Mouse (Mus musculus) c-Kit-positive CD71-positive TER-119-positive erythroid progenitor cells, embryonic 14.5 days (primary cell): ENCODE results near the gene Cpa2.

Experiments used
- DNase-seq: peaks from one replicate; pipeline ENCODE4 v3.0.0-alpha.2; 2013; ENCODE audit warnings: low spot score

Cpa2 gene

DNA sequence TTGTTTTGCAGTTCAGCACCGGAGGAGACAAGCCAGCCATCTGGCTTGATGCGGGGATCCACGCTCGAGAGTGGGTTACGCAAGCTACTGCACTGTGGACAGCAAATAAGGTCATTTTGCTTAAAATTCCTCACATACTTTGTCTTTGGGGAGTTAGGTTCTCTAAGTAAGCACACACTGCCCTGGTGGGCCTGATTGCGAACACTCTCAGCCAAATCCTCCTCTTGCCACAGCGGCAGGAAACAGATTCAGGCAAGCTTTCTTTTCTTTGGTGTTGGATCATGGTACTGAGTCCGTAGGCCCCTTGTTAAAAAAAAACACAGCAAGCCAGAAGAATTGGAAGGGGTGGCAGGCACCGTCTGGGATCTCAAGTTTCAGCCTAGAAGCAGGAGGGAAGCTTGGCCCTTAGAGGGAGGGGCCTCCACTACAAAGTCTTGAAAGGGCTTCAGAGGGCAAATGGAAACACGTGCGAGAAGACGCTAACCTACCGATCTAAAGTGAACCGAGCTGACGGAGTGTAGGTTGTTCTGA is 7.9 kb downstream of the Cpa2 start:
- no peak for DNase-seq

DNA sequence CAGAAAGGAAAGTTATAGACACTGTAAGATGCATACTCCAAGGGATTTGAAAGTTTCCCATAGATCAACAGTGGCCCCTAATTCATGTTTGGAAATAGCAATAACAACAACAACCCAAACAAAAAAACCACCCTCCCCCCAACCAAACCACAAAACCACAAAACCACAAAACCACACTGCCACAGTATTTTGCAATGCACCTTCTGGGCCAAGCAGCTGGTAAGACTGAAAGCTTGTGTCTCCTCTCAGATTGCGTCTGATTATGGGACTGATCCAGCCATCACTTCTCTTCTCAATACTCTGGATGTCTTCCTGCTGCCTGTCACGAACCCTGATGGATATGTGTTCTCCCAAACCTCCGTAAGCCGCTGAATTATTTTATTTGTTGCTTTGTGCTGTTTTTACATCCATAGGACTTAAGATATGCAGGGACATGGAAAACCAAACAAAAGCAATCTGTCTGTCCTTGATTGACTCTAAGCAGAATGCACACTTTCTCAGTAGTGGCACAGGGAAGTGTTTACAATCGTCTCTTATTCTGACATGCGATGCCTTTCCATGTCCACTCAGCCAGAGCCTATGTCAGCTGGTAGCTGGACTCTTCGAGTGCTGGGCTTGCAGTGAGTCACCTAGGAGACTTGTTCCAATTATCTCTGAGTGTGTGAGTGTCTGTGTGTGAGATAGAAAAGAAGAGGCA is 9.3 kb downstream of the Cpa2 start:
- DNase-seq = no peak

- DNase-seq = no peak
Observed at GRCm38 (mm10) chr6:30551193-30551515, 9.8 kb downstream of the Cpa2 start.

DNA sequence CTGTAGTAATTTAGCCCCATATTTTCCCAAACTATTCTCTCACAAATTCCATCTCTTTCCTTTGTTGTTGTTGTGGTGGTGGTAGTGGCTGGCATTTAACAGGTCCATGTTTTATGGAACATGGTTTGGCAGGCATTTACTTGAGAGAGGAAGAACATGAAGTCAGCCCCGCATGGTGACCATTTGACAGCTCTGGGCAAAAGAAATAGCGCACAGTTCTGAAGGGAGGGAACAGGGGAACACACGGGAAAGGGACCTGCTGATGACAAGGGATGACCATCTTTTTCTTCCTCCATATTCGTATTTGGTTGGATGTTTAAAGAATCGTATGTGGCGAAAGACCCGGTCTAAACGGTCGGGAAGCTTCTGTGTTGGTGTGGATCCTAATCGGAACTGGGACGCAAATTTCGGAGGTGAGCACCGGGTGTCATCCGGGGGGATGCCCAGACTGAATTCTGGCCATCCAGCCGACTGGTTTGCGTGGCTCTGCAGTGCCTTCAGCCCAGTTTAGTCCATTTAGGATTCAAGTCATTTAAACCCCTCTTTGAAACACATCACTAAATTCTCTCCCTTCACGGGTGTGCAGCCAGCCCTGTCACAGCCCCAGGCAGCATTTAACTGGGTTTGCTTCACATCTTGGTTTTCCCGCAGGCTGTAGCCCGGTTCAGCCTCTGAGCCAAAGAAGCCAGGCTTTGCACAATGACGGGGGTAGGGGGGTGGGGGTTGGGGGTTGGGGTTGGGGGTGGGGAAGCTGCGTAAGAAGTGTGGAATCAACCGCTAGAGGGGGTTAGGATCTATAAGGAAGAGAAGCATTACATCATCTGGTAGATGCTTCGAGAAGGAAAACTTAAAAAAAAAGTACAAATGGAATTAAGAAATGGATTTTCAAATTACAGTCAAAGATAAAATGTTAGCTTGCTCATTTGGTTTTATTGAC is 10.5 kb downstream of the Cpa2 start:
- DNase-seq = no peak

- DNase-seq = no peak
Observed at GRCm38 (mm10) chr6:30552628-30553027, 11.2 kb downstream of the Cpa2 start.

DNA sequence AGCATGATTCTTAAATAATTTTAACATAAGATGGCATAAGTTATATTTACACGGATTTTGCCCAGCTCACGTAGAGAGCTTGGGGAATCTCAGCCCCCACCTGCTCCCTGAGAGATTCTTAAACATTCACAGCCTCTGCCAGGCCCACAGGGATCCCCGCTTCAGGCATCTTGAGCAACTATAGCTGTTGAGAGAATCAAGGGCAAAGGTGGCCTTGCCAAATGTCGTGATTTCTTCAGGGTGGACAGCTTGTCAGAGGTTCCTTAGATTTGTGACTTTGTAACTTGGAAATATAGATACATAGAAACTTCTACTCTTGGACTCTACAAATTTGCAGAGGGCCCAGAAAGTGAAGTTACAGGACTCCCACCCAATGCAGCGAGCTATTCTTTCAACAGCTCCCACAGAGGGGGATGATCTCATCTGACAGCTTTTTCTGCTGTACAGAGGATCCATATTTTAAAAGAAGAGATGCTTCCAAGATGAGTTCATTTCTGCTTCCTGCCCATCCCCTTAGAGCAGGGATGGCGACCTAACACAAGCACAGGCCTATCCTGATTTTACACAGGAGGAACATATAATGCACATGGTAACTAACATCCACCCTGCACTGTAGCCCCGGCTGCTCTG is 12.1 kb downstream of the Cpa2 start:
- no peak for DNase-seq

- DNase-seq = no peak
Observed at GRCm38 (mm10) chr6:30554092-30554491, 12.7 kb downstream of the Cpa2 start.

GRCm38 (mm10) chr6:30554621-30555170 is 13.3 kb downstream of the Cpa2 start:
- no peak for DNase-seq

DNA sequence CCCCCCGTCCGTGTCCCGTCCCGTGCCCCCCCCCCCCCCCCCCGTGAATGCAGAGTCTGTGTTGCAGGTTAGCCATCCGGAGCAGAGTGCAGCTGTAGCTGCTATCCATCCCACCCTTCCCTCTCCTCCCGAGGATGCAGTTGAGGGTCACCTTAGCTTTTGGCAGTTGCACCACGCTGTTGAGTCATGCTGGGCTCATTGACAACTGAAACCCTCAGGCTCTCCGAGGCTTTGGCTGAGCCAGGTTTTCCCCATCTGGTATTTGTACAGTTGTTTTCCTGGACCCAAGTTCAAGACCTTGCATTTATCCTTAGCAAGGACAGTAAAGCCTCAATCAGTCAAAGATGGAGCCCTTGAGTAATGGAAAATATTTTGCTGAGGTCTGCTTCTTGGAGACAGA is 14.7 kb downstream of the Cpa2 start:
- DNase-seq = no peak

GRCm38 (mm10) chr6:30559726-30560125 is 18.3 kb downstream of the Cpa2 start:
- no peak for DNase-seq

DNA sequence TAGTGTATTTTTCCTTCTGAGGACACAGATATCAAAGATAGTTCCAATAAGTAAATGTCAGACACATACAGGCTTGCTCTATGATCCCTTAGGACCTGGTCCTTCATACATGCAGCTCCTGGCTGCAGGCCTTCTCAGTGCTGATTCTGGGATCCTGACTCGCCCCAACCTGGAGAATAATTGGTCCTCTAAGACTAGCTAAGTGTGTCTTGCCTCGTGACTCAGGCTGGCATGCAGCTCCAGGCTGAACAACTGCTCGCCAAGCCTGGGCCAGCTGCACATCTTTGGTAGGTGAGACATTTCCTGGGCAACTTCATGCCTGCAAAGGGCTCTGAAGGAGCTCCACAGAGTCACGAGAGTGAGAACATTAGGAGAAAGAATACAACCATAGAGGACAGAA is 20.8 kb downstream of the Cpa2 start:
- no peak for DNase-seq

DNA sequence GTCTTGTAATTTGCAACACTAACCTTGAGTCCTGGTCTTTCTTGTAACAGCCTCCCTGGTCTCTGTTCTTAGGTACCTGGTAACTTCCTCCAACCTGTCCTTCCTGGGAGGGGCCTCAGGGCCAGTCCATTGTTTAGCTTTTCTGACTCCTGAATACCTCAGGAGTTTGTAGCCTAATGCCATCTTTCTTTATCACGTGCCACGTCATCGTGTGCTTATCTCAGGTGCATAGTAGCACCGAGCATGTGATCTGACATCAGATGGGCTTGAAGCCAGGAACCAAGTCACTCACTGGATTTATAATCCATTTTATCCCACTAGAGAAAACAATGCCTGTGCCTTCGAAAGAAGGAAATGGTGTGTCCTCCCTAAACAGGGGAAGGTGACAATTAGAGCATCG is 22.2 kb downstream of the Cpa2 start:
- no peak for DNase-seq

DNA sequence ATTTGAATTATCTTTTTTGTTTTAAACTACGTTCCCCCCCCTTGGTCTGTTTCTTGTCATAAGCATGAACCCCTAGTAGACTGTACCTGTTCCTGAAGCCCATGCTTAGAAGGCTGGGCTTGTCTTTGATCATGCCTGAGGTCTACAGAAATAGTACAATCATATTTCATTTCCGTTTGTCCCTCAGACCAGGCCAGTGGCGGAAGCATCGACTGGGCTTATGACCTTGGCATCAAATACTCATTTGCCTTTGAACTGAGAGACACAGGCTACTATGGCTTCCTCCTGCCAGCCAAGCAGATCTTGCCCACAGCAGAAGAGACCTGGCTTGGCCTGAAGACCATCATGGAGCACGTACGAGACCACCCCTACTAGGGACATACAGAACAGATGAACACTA is 22.7 kb downstream of the Cpa2 start:
- DNase-seq = no peak

GRCm38 (mm10) chr6:30568069-30568468 is 26.7 kb downstream of the Cpa2 start, which contains the start of gene Cpa4:
TSS of gene Cpa4 (plus strand) at chr6:30568369.
- DNase-seq = no peak

DNA sequence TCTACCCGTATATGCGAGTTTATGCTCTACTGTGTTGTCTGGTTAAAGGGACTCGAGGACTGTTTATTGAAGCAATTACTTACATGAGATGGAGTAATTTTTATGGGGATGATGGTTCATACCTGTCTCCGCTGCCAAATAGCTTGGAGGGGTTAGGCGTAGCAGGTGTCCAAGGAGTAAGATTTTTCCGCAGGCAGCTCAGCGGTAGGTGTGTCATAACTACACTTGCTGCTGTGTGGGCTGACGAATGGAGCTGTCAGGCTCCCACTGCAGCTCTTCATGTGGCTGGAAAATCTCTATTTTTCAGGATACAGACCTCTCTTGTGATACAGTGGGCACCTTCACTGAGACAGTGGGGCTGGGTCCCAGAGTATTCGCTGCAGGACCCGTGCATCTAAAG is 27.9 kb downstream of the Cpa2 start:
- DNase-seq = no peak

DNA sequence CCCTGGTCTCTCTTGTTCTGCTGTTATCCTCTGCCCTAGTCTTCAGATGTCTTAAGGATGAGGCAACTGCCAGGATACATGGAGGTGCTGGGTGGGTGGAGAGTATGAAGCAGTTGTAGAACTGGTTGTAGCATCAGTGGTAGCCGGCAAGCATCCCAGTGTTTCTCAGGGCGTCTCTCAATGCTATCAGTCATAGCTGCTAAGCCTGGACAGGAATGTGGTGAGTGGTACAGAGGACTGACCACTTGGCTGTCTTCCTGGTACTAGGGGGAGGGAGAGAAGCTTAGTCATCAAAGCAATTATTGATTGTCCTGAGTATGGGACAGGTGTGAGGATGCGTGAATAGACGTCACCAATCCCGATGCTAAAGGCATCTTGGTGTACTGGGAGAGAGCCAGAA is 28.6 kb downstream of the Cpa2 start:
- no peak for DNase-seq

GRCm38 (mm10) chr6:30572456-30573311 is 31.3 kb downstream of the Cpa2 start:
- DNase-seq = no peak

GRCm38 (mm10) chr6:30573380-30573779 is 32.0 kb downstream of the Cpa2 start:
- no peak for DNase-seq

DNA sequence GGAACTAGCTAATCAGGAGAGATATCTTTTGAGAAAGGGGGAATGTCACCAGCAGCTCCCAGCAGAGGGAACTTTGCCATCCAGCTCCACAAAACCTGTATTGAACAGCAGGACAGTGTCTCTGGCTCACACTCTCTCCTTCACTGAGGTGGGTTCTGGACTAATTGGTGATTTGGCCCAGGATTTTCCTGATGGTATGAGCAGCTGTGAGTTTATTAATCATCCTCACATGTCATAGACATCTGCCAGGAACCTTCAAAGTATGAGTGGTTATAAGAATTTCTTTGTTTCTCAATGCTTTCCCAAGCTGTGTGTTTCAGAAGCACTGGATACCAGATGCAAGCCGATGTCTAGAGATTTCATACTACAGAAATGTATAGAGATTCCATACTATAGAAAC is 33.6 kb downstream of the Cpa2 start:
- DNase-seq = no peak

DNA sequence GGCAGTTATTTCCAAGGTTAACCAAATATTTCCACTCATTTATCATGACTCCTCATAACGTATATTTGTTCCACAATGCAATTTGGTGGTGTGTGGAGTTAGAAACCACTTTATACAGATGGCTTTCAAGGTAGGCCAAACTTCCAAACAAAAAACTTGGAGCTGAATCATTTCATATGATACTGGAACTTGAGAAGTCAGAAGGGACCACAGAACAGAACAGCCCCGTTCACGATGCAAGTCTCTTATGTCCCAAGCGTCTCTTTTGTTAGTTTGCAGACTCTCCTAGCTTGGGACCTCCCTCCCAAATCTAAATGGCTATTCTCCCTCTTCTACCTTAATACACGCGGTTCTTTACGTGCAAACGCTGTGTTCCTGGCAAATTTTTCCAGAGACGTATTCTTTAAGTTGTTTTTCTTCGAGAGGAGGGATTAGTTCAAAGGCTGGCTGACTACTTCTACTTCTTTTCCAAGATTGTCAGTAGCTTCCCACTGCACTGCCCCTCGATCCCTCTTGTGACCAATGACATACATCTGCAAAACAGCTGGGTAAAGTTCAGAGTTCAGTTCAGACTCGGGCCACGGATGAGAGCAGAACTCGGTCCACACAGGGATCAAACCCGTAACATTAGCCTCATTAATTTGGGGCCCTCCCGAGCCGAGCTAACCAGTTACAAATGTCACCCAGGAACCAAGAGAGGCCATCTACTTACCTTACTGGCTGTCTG is 35.3 kb downstream of the Cpa2 start:
- DNase-seq = no peak
